Mouse (Mus musculus) layer of hippocampus, adult 9-10 months (tissue): ENCODE measurements around the gene Ptk7.

Source experiments
- DNase-seq: peaks from one replicate; pipeline ENCODE4 v3.0.0; 2022; ENCODE audit warnings: low spot score

Gene Ptk7

GRCm38 (mm10) chr17:46521174-46521573, 108.1 kb downstream of the Ptk7 start:
- DNase-seq: no peak

GRCm38 (mm10) chr17:46520385-46520979, 108.8 kb downstream of the Ptk7 start:
- no peak for DNase-seq

- DNase-seq: no peak
Measured at GRCm38 (mm10) chr17:46519971-46520370, 109.3 kb downstream of the Ptk7 start.
